Mouse (Mus musculus): ENCODE data around the gene Cfap54.

The Cfap54 gene

DNA sequence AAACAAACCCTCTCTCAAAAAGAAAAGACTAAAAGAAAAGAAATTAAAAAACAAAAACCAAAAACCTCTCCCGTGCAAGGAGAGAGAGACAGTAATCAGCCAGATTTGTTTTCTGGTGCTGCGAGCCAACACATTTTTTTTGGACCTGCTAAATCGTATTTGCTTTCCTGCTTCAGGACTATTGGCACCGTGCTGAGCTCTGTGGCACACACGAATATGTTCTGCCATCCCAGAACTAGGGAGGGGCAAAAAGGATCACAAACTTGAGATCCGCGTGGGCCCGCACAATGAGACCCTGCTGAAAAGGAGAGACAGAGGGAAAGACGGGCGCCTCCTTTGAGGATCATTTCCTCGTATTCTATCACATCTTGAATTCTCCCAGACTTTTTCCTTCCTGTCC is 22.3 kb upstream of the Cfap54 start:
- in situ Hi-C loops (cut with MboI; ENCODE audit: low pct_unique_long_range_greater_than_20kb in 1 of 2, low sequenced_read_pairs in 2 of 2, unreplicated experiment in 1 of 2): no loop called here

DNA sequence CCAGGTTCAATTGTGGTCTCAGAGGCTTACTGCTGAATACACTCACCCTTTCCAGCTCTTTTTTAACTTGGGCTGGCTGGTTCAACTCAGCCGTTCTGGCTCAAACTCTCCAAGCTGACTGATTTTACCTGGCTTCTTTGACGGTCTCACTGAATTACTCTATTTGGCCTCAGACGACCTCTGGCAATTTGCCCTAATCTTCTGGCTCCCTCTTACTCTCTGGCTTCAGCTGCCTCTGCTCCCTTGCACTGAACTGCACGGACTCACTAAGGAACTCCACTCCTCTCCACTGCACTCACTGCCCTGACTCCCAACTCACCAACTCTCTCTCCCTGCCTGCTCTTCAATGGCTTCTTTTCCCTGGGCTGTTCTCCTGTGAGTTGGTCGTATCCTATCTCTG is 20.9 kb upstream of the Cfap54 start:
- in situ Hi-C loops (cut with MboI; ENCODE audit: low pct_unique_long_range_greater_than_20kb in 1 of 2, low sequenced_read_pairs in 2 of 2, unreplicated experiment in 1 of 2): no loop called here

DNA sequence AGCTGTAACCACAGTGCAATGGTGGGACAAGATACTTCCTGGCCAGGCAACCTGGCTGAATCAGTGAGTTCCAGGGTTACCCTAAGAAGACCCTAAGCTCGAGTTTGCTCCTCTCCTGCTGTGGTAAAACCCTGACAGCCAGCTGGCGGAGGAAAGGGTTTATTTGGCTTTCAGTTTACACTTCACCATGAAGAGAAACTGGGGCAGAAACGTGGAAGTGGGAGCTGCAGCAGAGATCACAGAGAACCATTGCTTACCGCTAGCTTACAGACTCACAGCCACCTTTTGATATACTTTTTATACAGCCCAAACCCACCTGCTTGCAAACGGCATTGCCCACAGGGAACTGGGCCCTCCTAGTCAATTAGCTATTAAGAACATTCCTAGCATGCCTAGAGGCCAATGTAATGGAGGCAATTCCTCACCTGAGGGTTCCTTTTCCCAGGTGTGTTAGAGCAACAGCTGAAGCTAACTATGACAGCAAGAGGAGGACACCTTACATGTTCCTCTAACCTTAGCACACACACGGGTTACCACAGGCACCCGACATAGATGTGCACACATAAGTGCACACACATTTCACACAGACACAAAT is 16.9 kb upstream of the Cfap54 start:
- in situ Hi-C loops (cut with MboI; ENCODE audit: low pct_unique_long_range_greater_than_20kb in 1 of 2, low sequenced_read_pairs in 2 of 2, unreplicated experiment in 1 of 2): no loop called here

DNA sequence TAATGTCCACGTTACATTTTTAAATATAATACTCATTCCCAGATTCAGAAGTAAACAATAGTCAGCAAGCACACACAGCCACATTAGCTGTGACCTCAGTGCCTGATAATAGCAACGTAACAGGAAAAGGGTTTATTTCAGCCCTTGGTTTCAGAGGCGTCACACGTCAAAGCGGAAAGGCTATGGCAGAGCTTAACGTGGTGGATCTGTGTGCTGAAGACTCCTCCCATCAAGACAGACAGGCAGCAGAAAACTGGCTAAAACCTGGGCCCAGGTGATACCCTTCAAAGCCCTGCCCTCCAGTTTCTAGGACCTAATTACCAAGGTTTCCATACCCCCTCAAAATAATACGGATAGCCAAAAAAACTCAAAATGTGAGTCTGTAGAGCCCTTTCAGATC is 16.0 kb upstream of the Cfap54 start:
- in situ Hi-C loops (cut with MboI; ENCODE audit: low pct_unique_long_range_greater_than_20kb in 1 of 2, low sequenced_read_pairs in 2 of 2, unreplicated experiment in 1 of 2): no loop called here

DNA sequence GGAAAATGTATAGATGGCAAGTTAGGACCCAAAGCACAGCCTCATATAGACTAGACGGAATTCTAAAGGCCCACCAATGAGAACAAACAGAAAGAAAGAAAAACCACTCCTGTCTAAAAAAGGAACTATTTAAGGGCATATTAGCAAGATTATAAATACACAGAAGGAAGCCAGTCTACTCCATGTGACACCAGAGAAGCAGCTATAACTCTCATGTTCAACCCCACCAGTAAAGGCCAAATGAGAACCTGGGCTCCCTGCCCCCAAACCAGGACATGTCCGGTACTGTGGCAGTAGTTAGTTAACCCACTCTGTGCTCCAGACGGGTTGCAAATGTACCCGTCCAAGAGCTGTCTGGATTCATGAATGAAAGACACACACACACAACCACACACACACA is 14.4 kb upstream of the Cfap54 start:
- in situ Hi-C loops (cut with MboI; ENCODE audit: low pct_unique_long_range_greater_than_20kb in 1 of 2, low sequenced_read_pairs in 2 of 2, unreplicated experiment in 1 of 2): no loop called here

DNA sequence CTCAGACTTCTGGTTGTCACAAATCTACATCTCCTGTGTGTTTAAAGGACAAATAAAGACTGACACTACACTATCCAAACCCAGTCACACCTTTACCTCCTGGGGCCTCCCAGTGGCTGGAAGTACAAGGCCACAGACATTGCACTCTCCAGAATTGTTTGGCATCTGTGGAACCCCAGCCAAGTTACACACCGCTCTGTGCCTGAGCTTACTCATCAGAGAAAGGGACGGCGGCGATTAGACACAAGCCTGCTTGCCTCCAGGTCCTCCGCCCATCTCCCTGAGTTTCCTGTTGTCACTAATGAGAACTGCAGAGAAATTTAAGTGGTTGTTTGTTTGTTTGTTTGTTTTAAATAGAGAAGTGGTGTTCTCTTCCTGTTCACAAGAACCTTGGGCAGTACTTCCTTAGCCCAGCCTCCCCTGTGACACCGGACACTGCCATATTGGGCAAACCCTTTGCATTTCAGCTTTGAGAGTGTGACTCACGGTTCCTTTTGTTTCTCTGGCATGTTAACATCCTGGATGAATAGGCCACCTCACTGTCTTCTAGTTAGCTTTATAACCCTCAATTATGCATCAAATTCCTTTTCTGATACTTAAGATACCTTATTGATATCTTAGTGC is 13.7 kb upstream of the Cfap54 start:
- in situ Hi-C loops (cut with MboI; ENCODE audit: low pct_unique_long_range_greater_than_20kb in 1 of 2, low sequenced_read_pairs in 2 of 2, unreplicated experiment in 1 of 2): no loop called here

DNA sequence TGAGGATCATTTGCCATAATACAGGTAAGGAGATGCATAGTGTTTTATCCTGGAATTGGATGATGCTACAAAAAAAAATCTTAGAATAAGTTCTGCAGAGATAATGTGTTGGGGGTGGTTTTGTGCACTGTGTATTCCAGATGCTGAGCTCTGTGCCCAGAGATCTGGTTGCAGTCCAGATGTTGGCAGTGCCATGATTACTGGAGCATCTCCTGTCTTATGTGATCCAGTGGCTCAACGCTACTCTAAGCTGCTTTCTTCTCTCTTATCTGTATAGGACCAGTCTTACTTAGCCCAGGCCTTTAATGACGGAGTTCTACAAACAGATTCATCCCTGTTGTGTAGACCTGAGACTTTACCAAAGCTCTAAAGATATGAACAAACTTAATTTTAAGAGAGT is 10.5 kb upstream of the Cfap54 start:
- in situ Hi-C loops (cut with MboI; ENCODE audit: low pct_unique_long_range_greater_than_20kb in 1 of 2, low sequenced_read_pairs in 2 of 2, unreplicated experiment in 1 of 2): no loop called here

DNA sequence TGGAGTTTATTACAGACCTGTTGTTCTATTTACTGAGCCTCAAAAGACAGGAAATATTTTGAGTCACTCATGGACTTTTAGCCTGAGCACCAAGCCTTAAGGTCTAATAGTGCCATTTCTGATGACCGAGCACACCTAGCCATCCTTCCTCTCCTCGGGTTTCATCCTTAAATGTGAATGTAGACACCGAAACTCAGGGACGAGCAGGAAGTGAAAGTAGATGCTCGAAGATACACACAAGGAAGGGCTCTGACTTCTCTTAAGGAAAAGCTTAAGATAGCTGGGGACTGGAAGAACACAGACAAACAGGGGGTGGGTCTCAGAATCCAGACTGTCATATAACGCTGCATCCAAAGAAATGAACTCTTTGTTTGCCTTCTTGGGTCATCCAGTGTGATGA is 8.8 kb upstream of the Cfap54 start:
- in situ Hi-C loops (cut with MboI; ENCODE audit: low pct_unique_long_range_greater_than_20kb in 1 of 2, low sequenced_read_pairs in 2 of 2, unreplicated experiment in 1 of 2): no loop called here

DNA sequence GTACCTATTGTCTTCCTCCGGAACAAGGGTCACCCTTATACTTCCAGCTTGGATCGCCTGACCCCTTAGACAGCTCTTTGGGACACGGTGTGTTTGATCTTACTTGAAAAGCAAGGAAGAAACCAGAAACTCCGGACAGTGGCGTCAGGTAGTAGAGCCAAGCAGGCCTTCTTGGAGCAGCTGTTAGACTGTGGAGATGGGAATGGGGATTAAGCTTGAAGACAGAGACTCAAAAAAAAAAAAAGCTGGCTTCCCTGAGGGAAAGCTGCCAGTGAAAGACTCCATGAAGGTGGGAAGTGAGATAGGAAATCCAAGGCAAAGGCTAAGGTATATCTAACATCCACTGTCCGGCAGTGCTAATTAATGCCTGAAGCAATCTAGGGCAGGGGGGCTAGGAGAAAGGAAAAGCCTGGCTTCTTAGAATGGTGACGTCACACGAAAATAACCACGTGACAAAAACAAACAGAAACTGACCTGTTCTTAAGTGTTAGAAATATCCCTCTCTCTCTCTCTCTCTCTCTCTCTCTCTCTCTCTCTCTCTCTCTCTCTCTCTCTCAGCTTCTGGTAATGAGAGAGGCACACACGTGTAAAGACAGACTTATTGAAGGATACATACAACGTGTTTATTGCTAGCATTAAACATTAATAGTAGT is 7.1 kb upstream of the Cfap54 start:
- in situ Hi-C loops (cut with MboI; ENCODE audit: low pct_unique_long_range_greater_than_20kb in 1 of 2, low sequenced_read_pairs in 2 of 2, unreplicated experiment in 1 of 2): no loop called here

DNA sequence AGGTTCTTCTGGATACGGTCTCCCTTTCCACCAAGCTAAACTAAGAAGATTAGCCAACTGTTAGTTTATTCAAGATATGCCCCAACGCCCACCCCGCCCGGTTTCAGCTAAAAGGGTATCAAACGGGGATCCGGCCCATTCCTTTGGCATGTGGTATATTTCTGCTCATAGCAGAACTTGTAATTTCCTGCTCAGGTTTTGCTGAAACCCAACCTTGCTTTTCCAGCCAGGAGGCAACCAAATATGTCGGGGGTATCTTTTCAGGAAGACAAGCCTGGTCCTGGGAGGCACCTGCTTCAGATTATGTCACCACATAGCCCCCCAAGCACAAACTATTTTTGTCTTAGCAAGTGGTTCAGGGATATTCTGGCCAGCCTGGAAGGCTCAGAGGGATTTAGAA is 6.1 kb upstream of the Cfap54 start:
- in situ Hi-C loops (cut with MboI; ENCODE audit: low pct_unique_long_range_greater_than_20kb in 1 of 2, low sequenced_read_pairs in 2 of 2, unreplicated experiment in 1 of 2): no loop called here

DNA sequence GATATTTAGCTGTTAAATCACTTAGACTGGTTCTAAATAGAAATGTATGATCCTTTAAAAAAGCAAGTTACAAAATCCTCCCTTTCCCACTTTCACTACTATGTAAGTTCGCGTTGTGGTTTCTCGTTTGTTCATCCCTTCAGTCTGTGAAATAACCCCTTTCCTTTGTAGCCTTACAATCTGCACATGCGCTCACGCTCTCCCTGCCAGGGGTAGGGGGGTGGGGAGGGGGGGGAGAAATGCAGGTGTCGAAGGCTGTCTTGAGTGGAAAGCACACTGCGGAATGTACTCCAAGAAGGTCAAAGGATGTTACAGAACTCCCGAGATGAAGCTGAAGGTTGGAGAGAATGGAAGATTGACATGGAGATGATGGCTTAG is 2.5 kb upstream of the Cfap54 start:
- in situ Hi-C loops (cut with MboI; ENCODE audit: low pct_unique_long_range_greater_than_20kb in 1 of 2, low sequenced_read_pairs in 2 of 2, unreplicated experiment in 1 of 2): no loop called here

DNA sequence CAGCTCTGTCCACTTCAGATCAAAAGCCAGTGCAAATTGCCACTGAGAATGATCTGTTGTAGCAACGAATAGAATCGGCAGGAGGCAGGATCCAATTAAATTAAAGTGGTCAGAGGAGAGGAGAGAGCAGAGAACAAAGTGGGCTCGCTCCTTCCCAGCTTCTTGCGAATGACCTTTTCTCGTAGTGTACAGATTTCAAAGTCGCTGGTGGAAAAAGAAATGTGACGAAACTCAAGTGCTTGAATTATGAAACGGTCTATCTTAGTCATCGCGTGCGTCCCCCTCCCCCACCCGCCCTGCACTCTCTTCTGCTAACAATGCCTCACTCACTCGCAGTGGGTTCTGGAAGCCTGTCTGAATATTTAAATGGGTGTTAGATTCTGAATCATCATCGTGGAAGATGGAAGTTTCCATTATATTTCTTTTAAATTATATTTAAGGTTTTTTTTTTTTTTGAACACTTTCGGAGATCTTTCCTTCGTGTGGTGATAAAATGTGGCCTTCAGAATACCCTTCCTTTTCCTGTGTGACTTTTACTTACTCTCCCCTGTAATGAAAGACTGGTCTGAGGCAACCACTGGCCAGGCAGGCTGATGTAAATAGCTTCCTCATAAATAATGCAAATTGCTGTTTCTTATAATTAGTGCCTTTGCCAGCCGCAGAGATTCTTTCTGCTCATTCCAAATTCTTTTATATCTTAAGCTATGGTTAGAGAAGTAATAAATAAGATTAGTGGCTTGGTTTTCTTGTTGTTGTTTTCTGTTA is 2.0 kb upstream of the Cfap54 start:
- in situ Hi-C loops (cut with MboI; ENCODE audit: low pct_unique_long_range_greater_than_20kb in 1 of 2, low sequenced_read_pairs in 2 of 2, unreplicated experiment in 1 of 2): no loop called here

DNA sequence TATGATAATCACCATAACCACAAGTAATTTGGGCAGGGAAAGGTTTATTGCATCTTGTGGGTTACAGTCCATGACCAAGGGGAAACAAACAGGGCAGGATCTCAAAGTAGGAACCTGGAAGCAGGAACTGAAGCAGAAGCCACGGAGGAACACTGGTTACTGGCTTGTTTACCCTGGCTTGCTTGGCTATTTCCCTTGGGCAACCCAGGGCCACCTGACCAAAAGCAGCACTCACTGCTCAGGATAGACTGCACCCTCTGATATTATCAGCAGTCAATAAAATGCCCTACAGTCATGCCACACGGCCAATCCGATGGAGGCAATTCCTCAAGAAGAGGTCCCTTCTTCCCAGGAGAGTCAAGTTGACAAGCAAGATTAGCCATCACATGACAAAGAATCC is 1.9 kb downstream of the Cfap54 start:
- in situ Hi-C loops (cut with MboI; ENCODE audit: low pct_unique_long_range_greater_than_20kb in 1 of 2, low sequenced_read_pairs in 2 of 2, unreplicated experiment in 1 of 2): loop anchor here (10.0 kb wide), 2 partner anchors 205 to 345 kb away; no protein-coding TSS in a partner anchor

DNA sequence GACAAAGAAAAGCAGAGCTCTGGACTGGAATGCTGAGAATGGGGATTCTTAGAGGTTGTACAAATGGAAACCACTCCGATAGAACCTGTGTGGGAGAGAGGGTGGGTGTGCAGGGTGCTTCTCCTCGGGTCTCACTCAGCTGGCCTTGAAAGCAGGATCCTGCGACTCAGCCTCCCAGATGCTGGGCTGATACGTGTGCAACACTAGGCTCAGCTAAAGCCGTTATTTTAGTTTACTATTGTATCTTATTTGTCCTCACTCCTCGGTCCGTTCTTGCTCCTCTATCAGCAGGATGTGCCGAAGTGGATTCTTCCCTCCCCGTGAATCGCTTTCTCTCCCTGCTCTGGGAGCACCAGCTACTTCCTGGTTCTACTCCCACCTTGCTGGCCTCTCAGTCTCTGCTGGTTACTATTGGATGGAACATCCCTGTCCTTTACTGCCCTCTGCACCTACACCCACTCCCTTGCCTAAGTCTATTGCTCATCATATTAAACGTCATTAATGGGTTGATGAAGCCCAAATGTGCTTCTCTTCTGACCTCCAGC is 3.4 kb downstream of the Cfap54 start:
- in situ Hi-C loops (cut with MboI; ENCODE audit: low pct_unique_long_range_greater_than_20kb in 1 of 2, low sequenced_read_pairs in 2 of 2, unreplicated experiment in 1 of 2): loop anchor here (10.0 kb wide), 2 partner anchors 207 to 347 kb away; no protein-coding TSS in a partner anchor

DNA sequence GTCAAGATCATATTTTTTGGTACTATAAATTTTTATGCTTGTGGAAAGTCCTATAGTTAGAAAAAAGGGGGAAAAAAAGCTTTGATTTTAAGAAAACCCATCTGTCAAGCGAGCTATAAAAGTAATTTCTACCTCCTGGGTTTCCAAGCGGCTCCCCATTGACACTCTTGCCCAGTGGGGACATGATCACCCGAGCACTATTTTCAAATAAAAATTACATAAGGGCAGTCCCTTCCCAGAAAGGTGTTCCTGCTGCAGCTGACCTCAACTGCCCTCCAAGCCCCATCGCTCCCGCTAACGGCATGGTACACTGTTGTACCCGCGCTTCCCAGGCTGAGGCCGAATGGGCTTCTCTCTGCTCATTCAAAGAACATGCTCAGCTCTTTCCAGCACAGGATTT is 5.0 kb downstream of the Cfap54 start:
- in situ Hi-C loops (cut with MboI; ENCODE audit: low pct_unique_long_range_greater_than_20kb in 1 of 2, low sequenced_read_pairs in 2 of 2, unreplicated experiment in 1 of 2): loop anchor here (10.0 kb wide), 2 partner anchors 208 to 348 kb away; no protein-coding TSS in a partner anchor

DNA sequence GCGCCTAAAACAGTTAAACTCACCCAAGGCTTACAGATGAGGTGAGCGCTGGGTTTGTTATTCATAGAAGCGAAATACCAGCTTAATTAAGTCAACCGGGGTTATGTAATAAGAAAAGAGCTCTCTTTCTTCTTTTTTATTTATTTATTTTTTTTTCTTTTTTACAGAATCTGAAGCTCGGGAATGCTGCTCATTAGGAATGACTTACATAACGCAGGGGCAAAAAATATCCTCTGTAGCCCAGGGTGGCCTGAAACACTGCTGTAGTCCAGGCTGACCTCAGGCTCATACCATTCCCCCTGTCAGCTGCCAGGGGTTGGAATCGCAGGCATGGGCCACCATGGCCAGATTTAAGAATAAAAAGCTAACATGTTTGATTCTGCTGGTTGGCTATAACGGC is 5.6 kb downstream of the Cfap54 start:
- in situ Hi-C loops (cut with MboI; ENCODE audit: low pct_unique_long_range_greater_than_20kb in 1 of 2, low sequenced_read_pairs in 2 of 2, unreplicated experiment in 1 of 2): loop anchor here (10.0 kb wide), 2 partner anchors 209 to 349 kb away; no protein-coding TSS in a partner anchor

DNA sequence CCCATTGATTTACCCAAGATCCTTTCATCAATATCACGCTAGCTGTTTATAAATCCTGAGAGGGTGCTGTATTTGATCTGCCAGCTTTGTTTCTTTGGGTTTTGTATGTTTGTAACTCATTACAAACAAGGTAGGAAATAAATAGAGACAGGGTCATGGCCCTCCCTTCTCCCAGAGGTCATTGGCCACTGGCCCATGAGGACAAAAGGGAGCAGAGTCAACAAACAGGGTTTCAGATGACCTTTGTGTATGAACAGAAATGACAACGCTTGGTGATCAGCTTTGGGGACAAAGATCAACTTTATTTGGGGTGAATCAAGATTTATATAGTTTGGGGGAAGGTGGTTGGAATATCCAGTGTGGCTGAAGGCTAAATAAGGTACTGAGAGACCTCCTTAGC is 8.6 kb downstream of the Cfap54 start:
- in situ Hi-C loops (cut with MboI; ENCODE audit: low pct_unique_long_range_greater_than_20kb in 1 of 2, low sequenced_read_pairs in 2 of 2, unreplicated experiment in 1 of 2): loop anchor here (10.0 to 25.0 kb wide), 3 partner anchors 212 to 515 kb away; partner anchors contain the start of gene Snrpf (in 2 of the 2)

DNA sequence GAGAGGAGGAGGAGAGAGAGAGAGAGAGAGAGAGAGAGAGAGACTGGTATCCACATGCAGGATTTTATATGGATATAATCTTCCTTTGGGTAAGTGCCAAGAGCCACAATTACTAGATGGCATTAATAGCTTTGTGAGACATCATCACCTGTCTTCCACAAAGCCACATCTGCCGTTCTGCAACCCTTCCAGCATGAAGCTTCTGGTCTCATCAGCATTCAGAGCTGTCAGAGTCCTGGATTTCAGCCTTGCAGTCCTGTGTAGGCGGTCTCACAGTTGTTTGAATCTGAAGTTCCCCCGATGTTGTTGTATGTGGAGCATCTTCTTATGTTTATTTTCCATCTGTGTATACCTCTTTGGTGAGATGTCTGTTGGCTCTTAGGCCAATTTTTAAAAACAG is 9.7 kb downstream of the Cfap54 start:
- in situ Hi-C loops (cut with MboI; ENCODE audit: low pct_unique_long_range_greater_than_20kb in 1 of 2, low sequenced_read_pairs in 2 of 2, unreplicated experiment in 1 of 2): loop anchor here (10.0 to 25.0 kb wide), 3 partner anchors 213 to 516 kb away; partner anchors contain the start of gene Snrpf (in 2 of the 2)

Measured in mouse embryonic stem cell (cell line).